Mouse (Mus musculus) ES-Bruce4 (cell line): ENCODE measurements at regions not wholly inside any gene's neighbourhood (a gene's known extent, or its start where the extent isn't known, plus 50 kb on each side); places are given as distances from the start of the nearest gene placed in this dataset.

ENCODE experiments used
- CTCF ChIP-seq: IDR thresholded peaks from one replicate; pipeline ENCODE4 v1.8.1; 2011; ENCODE audit warnings: low read depth, low read length
- POLR2A ChIP-seq: IDR thresholded peaks from one replicate; pipeline ENCODE4 v1.8.1; 2011; ENCODE audit warnings: low read length; ENCODE audit not compliant: insufficient read depth

- TF ChIP-seq CTCF (no peak), POLR2A (no peak)
Observed at GRCm38 (mm10) chr2:50677456-50677855, 380.9 kb upstream of the Mmadhc start.
